Mouse (Mus musculus): ENCODE results near the gene Ror1. TPM values are rescaled to one million over a fixed set of nuclear protein-coding genes. Genes with fewer than 3 reads are reported as not detected.
A peak's percentile ranks its signal among the peaks of the same experiment; 100 is the strongest.

The Ror1 gene
- polyA plus RNA-seq, 1 experiment: 1.6 TPM

GRCm38 (mm10) chr4:100291015-100291651 lies 195.5 kb downstream of the Ror1 start:
- DNase-seq (ENCODE audit: low read depth): no peak
- no peak for TF ChIP-seq POLR2A (IDR thresholded peaks at IDR 0.05; ENCODE audit: borderline replicate concordance, extremely low read depth, insufficient read depth, insufficient read length, poor library complexity, severe bottlenecking)
- TF ChIP-seq CTCF (IDR thresholded peaks at IDR 0.05; ENCODE audit: borderline replicate concordance, extremely low read depth, insufficient read depth, insufficient read length): no peak

DNA sequence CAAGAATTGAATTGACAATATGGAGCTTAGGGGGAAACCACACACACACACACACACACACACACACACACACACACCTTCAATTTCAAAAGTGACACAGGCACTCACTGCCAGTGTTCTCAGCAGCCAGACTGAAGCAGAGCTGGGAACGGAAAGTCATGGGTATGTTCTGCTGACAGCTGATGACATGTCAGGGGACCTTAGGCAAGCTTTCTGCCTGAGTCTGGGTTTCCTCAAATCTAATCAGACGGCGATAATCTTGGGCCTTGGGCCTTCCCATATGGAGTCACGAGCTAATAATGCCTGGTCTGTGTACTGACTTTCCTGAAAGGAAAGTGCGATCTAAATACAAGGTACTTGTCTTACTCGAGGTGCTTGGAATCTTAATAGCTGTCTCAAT lies 202.1 kb downstream of the Ror1 start:
- no peak for DNase-seq (ENCODE audit: low read depth)
- no peak for TF ChIP-seq CTCF (IDR thresholded peaks at IDR 0.05; ENCODE audit: borderline replicate concordance, extremely low read depth, insufficient read depth, insufficient read length)
- no peak for TF ChIP-seq POLR2A (IDR thresholded peaks at IDR 0.05; ENCODE audit: borderline replicate concordance, extremely low read depth, insufficient read depth, insufficient read length, poor library complexity, severe bottlenecking)

DNA sequence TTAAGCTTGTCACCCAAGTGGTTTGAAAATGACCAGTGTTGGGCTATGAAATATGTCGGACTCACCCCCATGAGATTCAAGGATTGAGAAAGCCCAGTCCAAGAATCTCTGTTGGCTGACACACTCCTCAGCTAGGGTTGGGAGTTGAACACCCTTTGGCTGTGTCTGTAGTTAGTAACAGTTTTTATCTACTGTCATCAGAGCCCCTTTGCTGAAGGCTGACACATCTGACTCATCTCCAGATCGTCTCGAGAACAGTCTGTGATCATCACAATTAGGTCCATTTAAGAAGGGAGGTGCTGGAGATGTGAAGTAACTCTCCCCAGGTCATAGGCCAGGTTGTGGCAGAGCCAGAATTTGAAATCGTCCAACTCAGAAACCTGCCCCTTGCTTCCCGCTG lies 203.0 kb downstream of the Ror1 start:
- no peak for DNase-seq (ENCODE audit: low read depth)
- no peak for TF ChIP-seq CTCF (IDR thresholded peaks at IDR 0.05; ENCODE audit: borderline replicate concordance, extremely low read depth, insufficient read depth, insufficient read length)
- TF ChIP-seq POLR2A (IDR thresholded peaks at IDR 0.05; ENCODE audit: borderline replicate concordance, extremely low read depth, insufficient read depth, insufficient read length, poor library complexity, severe bottlenecking): no peak

DNA sequence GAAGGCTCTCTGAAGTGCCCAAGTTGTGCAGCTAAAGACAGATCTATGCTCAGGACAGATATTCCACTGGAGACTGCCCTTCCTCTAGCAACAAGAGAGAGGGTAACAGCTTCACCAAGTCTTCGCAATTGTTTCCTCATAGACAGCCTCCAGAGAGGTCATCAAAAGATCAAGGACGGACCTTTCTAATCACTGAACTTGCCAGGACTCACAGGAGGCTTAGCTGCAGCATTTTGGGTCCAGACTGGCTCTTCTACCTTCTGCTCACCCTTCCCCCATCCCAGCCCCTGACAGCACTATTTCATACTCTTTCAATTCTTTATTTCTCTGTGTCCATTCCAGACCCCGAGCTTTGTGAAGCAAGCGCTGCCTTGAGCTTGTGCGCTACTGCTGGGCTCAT lies 204.6 kb downstream of the Ror1 start:
- DNase-seq (ENCODE audit: low read depth): no peak
- no peak for TF ChIP-seq CTCF (IDR thresholded peaks at IDR 0.05; ENCODE audit: borderline replicate concordance, extremely low read depth, insufficient read depth, insufficient read length)
- TF ChIP-seq POLR2A (IDR thresholded peaks at IDR 0.05; ENCODE audit: borderline replicate concordance, extremely low read depth, insufficient read depth, insufficient read length, poor library complexity, severe bottlenecking): no peak

- no peak for TF ChIP-seq CTCF (IDR thresholded peaks at IDR 0.05; ENCODE audit: borderline replicate concordance, extremely low read depth, insufficient read depth, insufficient read length)
- no peak for TF ChIP-seq POLR2A (IDR thresholded peaks at IDR 0.05; ENCODE audit: borderline replicate concordance, extremely low read depth, insufficient read depth, insufficient read length, poor library complexity, severe bottlenecking)
- DNase-seq (ENCODE audit: low read depth): no peak
These were observed 205.8 kb downstream of the Ror1 start for GRCm38 (mm10) chr4:100301423-100301822.

DNA sequence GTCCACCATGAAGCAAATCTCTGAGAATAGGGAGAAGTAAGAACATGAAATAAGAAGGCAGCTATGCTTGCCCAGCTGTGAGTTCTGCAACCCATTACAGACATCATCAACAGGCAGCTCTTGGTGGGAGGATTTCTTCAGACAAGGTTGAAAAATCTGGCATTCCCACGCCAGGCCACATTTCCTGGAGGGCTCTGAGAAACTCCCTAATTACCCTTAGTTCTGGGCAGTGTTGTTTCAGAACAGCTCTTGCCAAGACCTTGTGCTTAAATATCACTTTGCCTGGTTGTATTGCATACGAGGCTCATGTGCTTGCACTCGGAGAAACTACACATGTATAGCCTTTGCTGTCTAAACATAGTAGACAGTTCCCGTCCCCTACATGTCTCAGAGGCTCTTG lies 211.8 kb downstream of the Ror1 start:
- DNase-seq (ENCODE audit: low read depth): no peak
- TF ChIP-seq CTCF (IDR thresholded peaks at IDR 0.05; ENCODE audit: borderline replicate concordance, extremely low read depth, insufficient read depth, insufficient read length) (no peak), POLR2A (IDR thresholded peaks at IDR 0.05; ENCODE audit: borderline replicate concordance, extremely low read depth, insufficient read depth, insufficient read length, poor library complexity, severe bottlenecking) (no peak)

- TF ChIP-seq POLR2A (IDR thresholded peaks at IDR 0.05; ENCODE audit: borderline replicate concordance, extremely low read depth, insufficient read depth, insufficient read length, poor library complexity, severe bottlenecking) (no peak), CTCF (IDR thresholded peaks at IDR 0.05; ENCODE audit: borderline replicate concordance, extremely low read depth, insufficient read depth, insufficient read length) (no peak)
- DNase-seq (ENCODE audit: low read depth): no peak
These were observed 216.4 kb downstream of the Ror1 start for GRCm38 (mm10) chr4:100311775-100312537.

DNA sequence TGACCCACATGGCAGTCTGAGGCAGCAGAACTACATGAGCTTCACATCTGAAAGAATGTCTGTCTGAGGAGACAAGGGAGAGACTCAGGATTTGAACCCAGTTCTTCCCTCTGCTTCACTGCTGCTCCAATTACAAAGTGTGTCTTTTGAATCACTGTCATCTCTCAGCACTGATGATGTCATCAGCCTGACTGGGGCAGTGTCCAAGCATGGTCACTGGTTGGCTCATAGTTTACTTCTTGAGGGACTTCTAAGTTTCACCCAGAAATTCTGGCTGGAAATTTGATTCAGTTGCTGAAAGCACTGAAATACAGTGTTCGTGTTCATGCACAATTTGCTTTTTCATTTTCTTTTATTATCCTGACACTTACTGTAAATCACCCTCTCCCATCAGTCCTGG lies 219.5 kb downstream of the Ror1 start:
- DNase-seq (ENCODE audit: low read depth): no peak
- TF ChIP-seq CTCF (IDR thresholded peaks at IDR 0.05; ENCODE audit: borderline replicate concordance, extremely low read depth, insufficient read depth, insufficient read length): no peak
- no peak for TF ChIP-seq POLR2A (IDR thresholded peaks at IDR 0.05; ENCODE audit: borderline replicate concordance, extremely low read depth, insufficient read depth, insufficient read length, poor library complexity, severe bottlenecking)

DNA sequence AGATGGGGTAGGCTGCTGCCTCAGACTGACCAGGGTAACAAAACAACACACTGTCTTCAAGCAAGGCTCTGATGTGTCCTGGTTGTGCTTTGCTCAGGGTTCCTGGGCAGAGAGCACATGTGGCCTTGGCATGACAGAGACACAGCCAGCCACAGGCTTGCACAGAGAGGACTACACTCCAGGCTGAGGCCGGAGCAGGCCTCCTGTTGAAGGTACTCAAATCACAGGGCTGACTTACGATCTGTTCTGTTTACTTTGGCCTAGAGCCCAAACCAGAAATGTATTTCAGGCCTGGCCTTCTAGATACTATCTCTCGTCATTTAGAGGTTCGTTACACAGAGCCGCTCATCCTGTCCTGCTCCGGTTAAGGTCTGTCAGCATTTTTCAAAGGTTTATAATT lies 226.2 kb downstream of the Ror1 start:
- TF ChIP-seq POLR2A (IDR thresholded peaks at IDR 0.05; ENCODE audit: borderline replicate concordance, extremely low read depth, insufficient read depth, insufficient read length, poor library complexity, severe bottlenecking): no peak
- no peak for TF ChIP-seq CTCF (IDR thresholded peaks at IDR 0.05; ENCODE audit: borderline replicate concordance, extremely low read depth, insufficient read depth, insufficient read length)
- DNase-seq (ENCODE audit: low read depth): peak; percentile 19

DNA sequence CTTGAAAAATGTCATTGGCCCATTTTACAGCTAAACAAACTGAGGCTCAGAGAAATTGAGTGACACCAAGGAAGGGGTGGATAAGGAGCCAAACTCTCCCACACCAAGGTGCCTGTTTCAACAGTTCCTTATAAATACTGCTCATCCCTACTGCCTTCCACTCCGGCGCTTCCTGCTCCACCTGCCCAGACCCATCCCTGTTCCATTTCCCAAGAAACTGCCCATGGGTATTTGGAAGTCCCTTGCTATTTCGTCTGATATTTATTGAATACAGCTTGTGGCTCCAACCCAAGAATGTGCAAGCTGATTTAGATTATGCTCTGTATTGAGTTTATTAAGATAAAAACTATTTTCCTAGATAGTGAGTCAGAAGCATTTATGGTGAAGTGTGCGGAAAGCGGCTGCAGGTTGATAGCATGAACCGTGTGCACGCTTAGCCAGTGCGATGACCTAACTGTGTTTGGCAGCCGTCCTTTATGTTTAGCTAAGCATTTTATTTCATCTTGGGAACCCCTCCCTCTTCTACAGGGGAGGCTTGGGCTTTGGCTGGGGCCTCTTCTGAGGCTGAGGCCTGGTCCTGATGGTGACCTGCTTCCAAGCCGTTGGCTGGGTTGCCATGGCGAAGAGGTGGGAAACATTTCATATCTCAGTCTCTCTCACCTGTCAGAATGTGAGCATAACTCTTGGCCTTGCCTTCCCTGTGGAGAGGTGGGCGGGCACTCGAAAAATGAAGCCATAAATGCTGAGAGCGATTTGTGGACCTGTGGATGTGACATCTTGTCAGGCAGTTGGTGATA lies 229.3 kb downstream of the Ror1 start:
- no peak for TF ChIP-seq CTCF (IDR thresholded peaks at IDR 0.05; ENCODE audit: borderline replicate concordance, extremely low read depth, insufficient read depth, insufficient read length)
- TF ChIP-seq POLR2A (IDR thresholded peaks at IDR 0.05; ENCODE audit: borderline replicate concordance, extremely low read depth, insufficient read depth, insufficient read length, poor library complexity, severe bottlenecking): no peak
- DNase-seq (ENCODE audit: low read depth): no peak

DNA sequence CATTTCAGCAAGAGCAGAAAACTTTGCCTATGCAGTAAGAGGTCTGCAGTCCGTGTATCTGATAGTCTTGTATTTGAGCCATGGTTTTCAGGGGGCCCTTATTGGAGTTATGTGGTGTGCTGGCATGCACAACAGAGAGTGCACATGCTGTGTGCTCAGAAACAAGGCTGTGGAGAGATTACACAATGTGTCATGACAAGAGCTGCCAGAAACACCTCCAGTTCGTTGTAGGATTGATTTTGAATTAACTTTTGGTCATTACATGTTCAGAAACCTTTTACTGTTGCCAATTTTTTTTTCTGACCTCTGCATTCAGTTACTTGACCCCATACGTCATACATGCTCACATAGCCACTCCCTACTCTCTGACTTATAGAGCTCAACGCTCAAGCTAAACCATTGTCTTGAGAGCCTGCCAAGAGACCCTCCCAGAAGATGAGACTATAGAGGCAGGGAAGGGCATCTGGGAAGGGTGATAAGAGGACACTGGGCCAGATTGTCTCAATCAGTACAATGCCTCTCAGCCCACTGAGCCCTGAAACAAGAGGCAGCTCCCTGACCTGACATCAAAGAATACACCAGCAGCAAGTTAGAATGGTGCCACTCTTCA lies 232.9 kb downstream of the Ror1 start:
- no peak for DNase-seq (ENCODE audit: low read depth)

More for the DNA sequence above, 232.9 kb downstream of the Ror1 start:
- TF ChIP-seq CTCF (IDR thresholded peaks at IDR 0.05; ENCODE audit: borderline replicate concordance, extremely low read depth, insufficient read depth, insufficient read length) (no peak), POLR2A (IDR thresholded peaks at IDR 0.05; ENCODE audit: borderline replicate concordance, extremely low read depth, insufficient read depth, insufficient read length, poor library complexity, severe bottlenecking) (no peak)

Measured in brain, embryonic 14.5 days (tissue).